Mouse (Mus musculus) adrenal gland, adult 8-10 months (tissue): Measurements from ENCODE around the gene Emc9. TPM values are rescaled to one million over a fixed set of nuclear protein-coding genes. Genes with fewer than 3 reads are reported as not detected.

Source experiments
- DNase-seq: peaks from one replicate; pipeline ENCODE4 v3.0.0; 2022
- total RNA-seq, 4 experiments: library from RNA; stranded (reverse); gene quantifications; 2 replicates each; pipeline ENCODE4 v1.2.4; 2022

The Emc9 gene
- total RNA-seq, 4 experiments from 2014 or later: 47.3 to 50.6 (median 49.7) TPM

- peak; percentile 99 for DNase-seq
Measured at GRCm38 (mm10) chr14:55560202-55561073, 24.7 kb downstream of the Emc9 start, which contains the start of gene A730061H03Rik. TSS of gene A730061H03Rik (minus strand) at chr14:55560406.

GRCm38 (mm10) chr14:55559799-55560201 is 25.3 kb downstream of the Emc9 start, which contains the start of gene Dcaf11:
TSS of gene Dcaf11 (plus strand) at chr14:55560006.
- DNase-seq: peak; percentile 93

GRCm38 (mm10) chr14:55558740-55559448 is 26.2 kb downstream of the Emc9 start:
- no peak for DNase-seq

GRCm38 (mm10) chr14:55557587-55557986 is 27.5 kb downstream of the Emc9 start:
- no peak for DNase-seq

- DNase-seq: peak; percentile 66
Measured at GRCm38 (mm10) chr14:55557003-55557402, 28.1 kb downstream of the Emc9 start.

- no peak for DNase-seq
Measured at GRCm38 (mm10) chr14:55555788-55556187, 29.3 kb downstream of the Emc9 start.

GRCm38 (mm10) chr14:55554635-55555034 is 30.5 kb downstream of the Emc9 start:
- no peak for DNase-seq

- no peak for DNase-seq
Measured at GRCm38 (mm10) chr14:55551794-55552193, 33.3 kb downstream of the Emc9 start.

- no peak for DNase-seq
Measured at GRCm38 (mm10) chr14:55551347-55551746, 33.8 kb downstream of the Emc9 start.

GRCm38 (mm10) chr14:55550191-55550590 is 34.9 kb downstream of the Emc9 start:
- DNase-seq: no peak

GRCm38 (mm10) chr14:55544334-55544733 is 40.8 kb downstream of the Emc9 start:
- DNase-seq: no peak

GRCm38 (mm10) chr14:55542268-55542667 is 42.8 kb downstream of the Emc9 start:
- DNase-seq: no peak

- peak; percentile 71 for DNase-seq
Measured at GRCm38 (mm10) chr14:55540787-55541321, 44.2 kb downstream of the Emc9 start.

GRCm38 (mm10) chr14:55540067-55540786 is 44.9 kb downstream of the Emc9 start, which contains the start of gene Pck2:
TSS of gene Pck2 (plus strand) at chr14:55540266.
- DNase-seq: peak; percentile 93

GRCm38 (mm10) chr14:55536116-55536745 is 48.9 kb downstream of the Emc9 start:
- DNase-seq: no peak

Other genes starting within 250 kb of the Emc9 start
- gene Dhrs4, start 106.5 kb downstream of the Emc9 start, total RNA-seq: 10 to 100 TPM; 51.9 to 72.7 (median 66.9) TPM
- 10 to 100 TPM in 2 of 4 experiments, 1 to 10 TPM in 2; 5.7 to 14.0 (median 8.6) TPM for gene Carmil3, start 94.7 kb downstream of the Emc9 start, total RNA-seq
- under 1 TPM; 0.09 to 0.35 (median 0.27) TPM for gene Cpne6, start 74.9 kb downstream of the Emc9 start, total RNA-seq
- gene Nrl, start 60.3 kb downstream of the Emc9 start, total RNA-seq: not detected
- 10 to 100 TPM; 36.5 to 44.6 (median 40.6) TPM for gene Pck2, start 45.0 kb downstream of the Emc9 start, total RNA-seq
- gene Dcaf11, start 25.3 kb downstream of the Emc9 start, total RNA-seq: 100 to 1,000 TPM; 146 to 159 (median 158) TPM
- gene A730061H03Rik, start 24.9 kb downstream of the Emc9 start, total RNA-seq: 1 to 10 TPM in 1 of 4 experiments, under 1 TPM in 2, not detected in 1; 0.70 to 1.2 (median 0.81) TPM
- under 1 TPM; 0.74 to 0.98 (median 0.85) TPM for gene Fitm1, start 9.7 kb downstream of the Emc9 start, total RNA-seq
- 100 to 1,000 TPM; 253 to 384 (median 292) TPM for gene Psme1, start 7.2 kb downstream of the Emc9 start, total RNA-seq
- gene Psme2, start 5.8 kb upstream of the Emc9 start, total RNA-seq: 100 to 1,000 TPM; 325 to 423 (median 363) TPM
- 10 to 100 TPM; 33.3 to 52.1 (median 39.2) TPM for gene Rnf31, start 6.4 kb upstream of the Emc9 start, total RNA-seq
- 10 to 100 TPM; 20.2 to 28.5 (median 27.6) TPM for gene Irf9, start 18.3 kb upstream of the Emc9 start, total RNA-seq
- gene Rec8, start 32.7 kb upstream of the Emc9 start, total RNA-seq: 10 to 100 TPM; 12.0 to 18.1 (median 13.1) TPM
- gene Ipo4, start 50.7 kb upstream of the Emc9 start, total RNA-seq: 100 to 1,000 TPM in 3 of 4 experiments, 10 to 100 TPM in 1; 93.7 to 140 (median 111) TPM
- gene Gm49378, start 52.6 kb upstream of the Emc9 start, total RNA-seq: 1 to 10 TPM in 2 of 4 experiments, not detected in 2; 1.5 to 1.9 TPM
- gene Tm9sf1, start 58.5 kb upstream of the Emc9 start, total RNA-seq: 100 to 1,000 TPM in 2 of 4 experiments, 10 to 100 TPM in 2; 95.2 to 101 (median 98.7) TPM
- 1 to 10 TPM in 2 of 4 experiments, under 1 TPM in 2; 0.93 to 2.0 (median 1.5) TPM for gene Tssk4, start 64.9 kb upstream of the Emc9 start, total RNA-seq
- gene Mdp1, start 75.2 kb upstream of the Emc9 start, total RNA-seq: 10 to 100 TPM; 59.0 to 65.8 (median 62.3) TPM
- gene Gmpr2, start 86.6 kb upstream of the Emc9 start, total RNA-seq: 10 to 100 TPM; 26.3 to 36.5 (median 32.8) TPM
- gene Nedd8, start 86.8 kb upstream of the Emc9 start, total RNA-seq: 100 to 1,000 TPM; 299 to 385 (median 359) TPM
- 10 to 100 TPM; 25.5 to 44.5 (median 34.2) TPM for gene Tinf2, start 96.5 kb upstream of the Emc9 start, total RNA-seq
- gene Tgm1, start 128.6 kb upstream of the Emc9 start, total RNA-seq: under 1 TPM; 0.17 to 0.46 (median 0.30) TPM
- 10 to 100 TPM; 20.2 to 31.5 (median 26.1) TPM for gene Rabggta, start 137.0 kb upstream of the Emc9 start, total RNA-seq
- gene Dhrs1, start 160.4 kb upstream of the Emc9 start, total RNA-seq: 10 to 100 TPM; 67.5 to 76.9 (median 71.0) TPM
- 10 to 100 TPM; 17.7 to 20.5 (median 19.1) TPM for gene Nop9, start 160.4 kb upstream of the Emc9 start, total RNA-seq
- gene Cideb, start 173.2 kb upstream of the Emc9 start, total RNA-seq: under 1 TPM in 2 of 4 experiments, not detected in 2; 0.31 to 0.49 TPM
- under 1 TPM in 1 of 4 experiments, not detected in 3; 0.17 TPM for gene Ltb4r2, start 176.1 kb upstream of the Emc9 start, total RNA-seq
- under 1 TPM; 0.31 to 0.75 (median 0.43) TPM for gene Ltb4r1, start 180.7 kb upstream of the Emc9 start, total RNA-seq
- 1 to 10 TPM; 5.2 to 9.1 (median 7.8) TPM for gene Adcy4, start 198.8 kb upstream of the Emc9 start, total RNA-seq
- gene Ripk3, start 203.6 kb upstream of the Emc9 start, total RNA-seq: 1 to 10 TPM; 3.0 to 6.2 (median 5.8) TPM
- gene Nfatc4, start 237.8 kb upstream of the Emc9 start, total RNA-seq: 10 to 100 TPM; 23.3 to 45.1 (median 31.1) TPM